Mouse (Mus musculus): ENCODE measurements around the gene Otud3. TPM values are rescaled to one million over a fixed set of nuclear protein-coding genes. Genes with fewer than 3 reads are reported as not detected.
"Not testable (repeated sequence)": the region's sequence is repeated elsewhere in the genome, so short reads cannot be mapped to it uniquely, and the experiment has no call there.

Otud3 gene
- polyA plus RNA-seq, 1 experiment from 2014 or later: 3.5 TPM

- H3K9me3 ChIP-seq (ENCODE audit: control insufficient read depth, low read length): no peaks in the 10 kb centered on the region
- H3K4me2 ChIP-seq (ENCODE audit: low read depth, low read length, severe bottlenecking): peak overlapping the region; percentile 97
- peak overlapping the region; percentile 93 for H3K4me3 ChIP-seq (ENCODE audit: low read depth, low read length)
- WGBS: under 1% methylated on average over 50 of the region's 52 CpGs
- peak overlapping the region; percentile 91 for H3K9ac ChIP-seq (ENCODE audit: low read length)
- H3K27ac ChIP-seq (ENCODE audit: low read depth, low read length): 0 out of 2 replicates have a peak overlapping the region, but pooled peaks have one; percentile 25
- H3K4me1 ChIP-seq (replicated peaks; ENCODE audit: control insufficient read depth, insufficient read depth, low read length): peaks cover 9% of the 10 kb centered on the region; the same call in 1 of the 2 replicates
- no peaks in the 10 kb centered on the region for H3K27me3 ChIP-seq (ENCODE audit: control insufficient read depth, insufficient read depth, low read length)
- no peaks in the 10 kb centered on the region for H3K36me3 ChIP-seq (ENCODE audit: control insufficient read depth, insufficient read depth, low read length)
- ATAC-seq (replicated peaks; ENCODE audit: low FRiP score) (peak; percentile 26; the same call in 1 of the 2 replicates), DNase-seq (ENCODE audit: low spot score) (peak; percentile 73)
These were observed 481 bp downstream of the Otud3 start for GRCm38 (mm10) chr4:138913141-138913787.

GRCm38 (mm10) chr4:138905624-138906337, 8.0 kb downstream of the Otud3 start:
- Histone ChIP-seq H3K9me3 (ENCODE audit: control insufficient read depth, low read length) (no peaks in the 10 kb centered on the region), H3K4me1 (replicated peaks; ENCODE audit: control insufficient read depth, insufficient read depth, low read length) (no peaks in the 10 kb centered on the region), H3K36me3 (ENCODE audit: control insufficient read depth, insufficient read depth, low read length) (no peaks in the 10 kb centered on the region; the same call in 1 of the 2 replicates), H3K9ac (ENCODE audit: low read length) (no peak overlapping the region), H3K4me2 (ENCODE audit: low read depth, low read length, severe bottlenecking) (no peak overlapping the region), H3K27ac (ENCODE audit: low read depth, low read length) (no peak overlapping the region), H3K27me3 (ENCODE audit: control insufficient read depth, insufficient read depth, low read length) (no peaks in the 10 kb centered on the region), H3K4me3 (ENCODE audit: low read depth, low read length) (no peak overlapping the region)
- no peak for ATAC-seq (replicated peaks; ENCODE audit: low FRiP score)
- WGBS: 96% methylated on average over 18 of the region's 18 CpGs
- DNase-seq (ENCODE audit: low spot score): no peak

- no peaks in the 10 kb centered on the region for H3K4me1 ChIP-seq (replicated peaks; ENCODE audit: control insufficient read depth, insufficient read depth, low read length)
- 90% methylated on average over 7 of the region's 7 CpGs for WGBS
- no peaks in the 10 kb centered on the region for H3K27me3 ChIP-seq (ENCODE audit: control insufficient read depth, insufficient read depth, low read length)
- ATAC-seq (replicated peaks; ENCODE audit: low FRiP score) (no peak), DNase-seq (ENCODE audit: low spot score) (no peak)
- no peaks in the 10 kb centered on the region for H3K9me3 ChIP-seq (ENCODE audit: control insufficient read depth, low read length)
- H3K4me3 ChIP-seq (ENCODE audit: low read depth, low read length): no peak overlapping the region
- no peak overlapping the region for H3K4me2 ChIP-seq (ENCODE audit: low read depth, low read length, severe bottlenecking)
- no peak overlapping the region for H3K27ac ChIP-seq (ENCODE audit: low read depth, low read length)
- no peak overlapping the region for H3K9ac ChIP-seq (ENCODE audit: low read length)
- peaks cover 2% of the 10 kb centered on the region; the same call in 1 of the 2 replicates for H3K36me3 ChIP-seq (ENCODE audit: control insufficient read depth, insufficient read depth, low read length)
These were observed 14.4 kb downstream of the Otud3 start for GRCm38 (mm10) chr4:138899361-138899760.

GRCm38 (mm10) chr4:138893789-138894188, 20.0 kb downstream of the Otud3 start:
- not testable (repeated sequence) for H3K27ac ChIP-seq (ENCODE audit: low read depth, low read length); H3K4me2 ChIP-seq (ENCODE audit: low read depth, low read length, severe bottlenecking); H3K36me3 ChIP-seq (ENCODE audit: control insufficient read depth, insufficient read depth, low read length); H3K4me1 ChIP-seq (replicated peaks; ENCODE audit: control insufficient read depth, insufficient read depth, low read length); H3K9me3 ChIP-seq (ENCODE audit: control insufficient read depth, low read length); H3K27me3 ChIP-seq (ENCODE audit: control insufficient read depth, insufficient read depth, low read length); H3K9ac ChIP-seq (ENCODE audit: low read length); ATAC-seq (replicated peaks; ENCODE audit: low FRiP score); H3K4me3 ChIP-seq (ENCODE audit: low read depth, low read length); DNase-seq (ENCODE audit: low spot score)
- 90% methylated on average over 11 of the region's 11 CpGs for WGBS

- H3K27ac ChIP-seq (ENCODE audit: low read depth, low read length): no peak overlapping the region
- H3K4me1 ChIP-seq (replicated peaks; ENCODE audit: control insufficient read depth, insufficient read depth, low read length): no peaks in the 10 kb centered on the region
- H3K4me2 ChIP-seq (ENCODE audit: low read depth, low read length, severe bottlenecking): no peak overlapping the region
- no peaks in the 10 kb centered on the region for H3K27me3 ChIP-seq (ENCODE audit: control insufficient read depth, insufficient read depth, low read length)
- H3K4me3 ChIP-seq (ENCODE audit: low read depth, low read length): no peak overlapping the region
- no peak for ATAC-seq (replicated peaks; ENCODE audit: low FRiP score)
- DNase-seq (ENCODE audit: low spot score): no peak
- H3K9ac ChIP-seq (ENCODE audit: low read length): no peak overlapping the region
- no peaks in the 10 kb centered on the region for H3K9me3 ChIP-seq (ENCODE audit: control insufficient read depth, low read length)
- WGBS: 82% methylated on average over 5 of the region's 6 CpGs
- peaks cover 2% of the 10 kb centered on the region; the same call in 1 of the 2 replicates for H3K36me3 ChIP-seq (ENCODE audit: control insufficient read depth, insufficient read depth, low read length)
These were observed 21.1 kb downstream of the Otud3 start for GRCm38 (mm10) chr4:138892655-138893054.

- no peak overlapping the region for H3K27ac ChIP-seq (ENCODE audit: low read depth, low read length)
- no peaks in the 10 kb centered on the region for H3K9me3 ChIP-seq (ENCODE audit: control insufficient read depth, low read length)
- no peak overlapping the region for H3K4me2 ChIP-seq (ENCODE audit: low read depth, low read length, severe bottlenecking)
- H3K36me3 ChIP-seq (ENCODE audit: control insufficient read depth, insufficient read depth, low read length): no peaks in the 10 kb centered on the region
- H3K4me1 ChIP-seq (replicated peaks; ENCODE audit: control insufficient read depth, insufficient read depth, low read length): no peaks in the 10 kb centered on the region
- no peak overlapping the region for H3K9ac ChIP-seq (ENCODE audit: low read length)
- no peak overlapping the region for H3K4me3 ChIP-seq (ENCODE audit: low read depth, low read length)
- no peaks in the 10 kb centered on the region for H3K27me3 ChIP-seq (ENCODE audit: control insufficient read depth, insufficient read depth, low read length)
- ATAC-seq (replicated peaks; ENCODE audit: low FRiP score) (no peak), DNase-seq (ENCODE audit: low spot score) (no peak)
- WGBS: 75% methylated on average over 8 of the region's 8 CpGs
These were observed 24.1 kb downstream of the Otud3 start for GRCm38 (mm10) chr4:138889635-138890034.

- no peaks in the 10 kb centered on the region for H3K36me3 ChIP-seq (ENCODE audit: control insufficient read depth, insufficient read depth, low read length)
- H3K4me3 ChIP-seq (ENCODE audit: low read depth, low read length): no peak overlapping the region
- 40% methylated on average over 7 of the region's 7 CpGs for WGBS
- no peak overlapping the region for H3K4me2 ChIP-seq (ENCODE audit: low read depth, low read length, severe bottlenecking)
- no peak for ATAC-seq (replicated peaks; ENCODE audit: low FRiP score)
- no peaks in the 10 kb centered on the region for H3K9me3 ChIP-seq (ENCODE audit: control insufficient read depth, low read length)
- no peaks in the 10 kb centered on the region for H3K27me3 ChIP-seq (ENCODE audit: control insufficient read depth, insufficient read depth, low read length)
- DNase-seq (ENCODE audit: low spot score): no peak
- no peak overlapping the region for H3K9ac ChIP-seq (ENCODE audit: low read length)
- H3K27ac ChIP-seq (ENCODE audit: low read depth, low read length): no peak overlapping the region
- no peaks in the 10 kb centered on the region for H3K4me1 ChIP-seq (replicated peaks; ENCODE audit: control insufficient read depth, insufficient read depth, low read length)
These were observed 24.6 kb downstream of the Otud3 start for GRCm38 (mm10) chr4:138889165-138889564.

- WGBS: 19% methylated on average over 6 of the region's 6 CpGs
- ATAC-seq (replicated peaks; ENCODE audit: low FRiP score) (no peak), DNase-seq (ENCODE audit: low spot score) (peak; percentile 91)
- Histone ChIP-seq H3K4me1 (replicated peaks; ENCODE audit: control insufficient read depth, insufficient read depth, low read length) (peaks cover 3% of the 10 kb centered on the region; the same call in 1 of the 2 replicates), H3K4me2 (ENCODE audit: low read depth, low read length, severe bottlenecking) (no peak overlapping the region), H3K27ac (ENCODE audit: low read depth, low read length) (no peak overlapping the region), H3K36me3 (ENCODE audit: control insufficient read depth, insufficient read depth, low read length) (no peaks in the 10 kb centered on the region), H3K9ac (ENCODE audit: low read length) (no peak overlapping the region), H3K27me3 (ENCODE audit: control insufficient read depth, insufficient read depth, low read length) (no peaks in the 10 kb centered on the region), H3K4me3 (ENCODE audit: low read depth, low read length) (no peak overlapping the region), H3K9me3 (ENCODE audit: control insufficient read depth, low read length) (no peaks in the 10 kb centered on the region)
These were observed 29.5 kb downstream of the Otud3 start for GRCm38 (mm10) chr4:138884261-138884660.
